ENCODE assay signal across 8 mouse cellular contexts in the genomic region with DNA sequence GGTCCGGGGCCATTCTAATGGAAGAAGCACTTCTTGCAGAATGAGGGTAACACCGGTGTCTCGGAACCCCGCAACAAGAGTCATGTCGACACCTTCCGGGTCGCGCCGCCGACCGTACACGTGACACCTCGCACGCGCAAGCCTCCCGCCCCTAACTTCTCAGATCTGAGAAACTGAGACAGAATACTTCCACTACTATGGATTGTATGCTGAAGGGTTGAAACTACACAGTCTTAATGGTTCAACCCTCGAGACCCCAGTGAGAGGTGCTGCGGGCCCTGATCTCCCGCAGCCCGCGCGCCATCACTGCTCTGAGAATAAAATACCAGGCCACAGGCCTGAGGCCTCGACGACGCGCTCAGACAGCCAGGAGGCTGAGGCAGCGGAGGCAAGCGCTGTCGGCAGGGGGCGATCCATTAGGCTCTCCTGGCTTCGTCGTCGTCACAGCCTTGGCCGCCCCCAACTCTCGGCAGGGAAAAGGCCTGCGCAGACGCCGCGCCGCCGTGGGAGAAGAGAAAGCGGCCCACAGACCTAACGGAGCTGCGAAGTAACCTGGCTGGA. TPM values are rescaled to one million over a fixed set of nuclear protein-coding genes. Genes with fewer than 3 reads are reported as not detected.
DNase-seq lines count a peak whose midpoint lies in the region; ATAC-seq and TF ChIP-seq lines count a peak whose summit lies in the region.

No protein-coding gene starts in this region.

- peak in 2 of 3 experiments; percentile 20 to 38; a peak in 3 of 6 replicates for TF ChIP-seq CTCF in MEL (IDR thresholded peaks at IDR 0.05 in 2 of 3, conservative IDR thresholded peaks at IDR 0.05 in 1 of 3; ENCODE audit: control insufficient read depth in 1 of 3, insufficient read depth in 1 of 3, low read depth in 2 of 3, low read length in 3 of 3, poor library complexity in 1 of 3, severe bottlenecking in 1 of 3)

- peak; percentile 87 for ATAC-seq in forebrain, embryonic 16.5 days
- ATAC-seq in hematopoietic stem cell, adult 5-6 weeks (replicated peaks in 1 of 2; ENCODE audit: insufficient read depth in 1 of 2, low FRiP score in 2 of 2, low TSS enrichment in 1 of 2, low read depth in 1 of 2, poor library complexity in 2 of 2, severe bottlenecking in 2 of 2) = peak; percentile 58 to 71
- peak; percentile 83 for ATAC-seq in lung, embryonic 16.5 days (ENCODE audit: low read depth)

- peaks cover 9 to 44% of the 10 kb centered on the region in 2 experiments for H3K36me3 ChIP-seq in MEL (ENCODE audit: control insufficient read depth in 1 of 2, insufficient read depth in 2 of 2, low read length in 2 of 2)
- no peaks in the 10 kb centered on the region for H3K36me3 ChIP-seq in forebrain, embryonic 16.5 days (ENCODE audit: control insufficient read depth, insufficient read depth)
- no peaks in the 10 kb centered on the region for H3K36me3 ChIP-seq in lung, embryonic 16.5 days (ENCODE audit: control insufficient read depth, insufficient read depth, low read length)

- no peak for TF ChIP-seq RAD21 in MEL (IDR thresholded peaks at IDR 0.05; ENCODE audit: low read depth, low read length)

- peaks cover 12 to 19% of the 10 kb centered on the region in 2 experiments for H3K4me1 ChIP-seq in MEL (ENCODE audit: control insufficient read depth in 1 of 2, insufficient read depth in 2 of 2, low read length in 2 of 2)
- H3K4me1 ChIP-seq in forebrain, embryonic 16.5 days (replicated peaks; ENCODE audit: control insufficient read depth, insufficient read depth, low read length) = peaks cover 31% of the 10 kb centered on the region
- H3K4me1 ChIP-seq in lung, embryonic 16.5 days (replicated peaks; ENCODE audit: control insufficient read depth, insufficient read depth, low read length) = peaks cover 25% of the 10 kb centered on the region

- peak overlapping the region; percentile 83 for H3K27ac ChIP-seq in MEL (ENCODE audit: control insufficient read depth, low read depth, low read length)
- H3K27ac ChIP-seq in forebrain, embryonic 16.5 days (ENCODE audit: low read length) = peak overlapping the region; percentile 98
- H3K27ac ChIP-seq in lung, embryonic 16.5 days (ENCODE audit: low read length) = peak overlapping the region; percentile 95

- DNase-seq in MEL (ENCODE audit: low read depth, low spot score) = peak; percentile 86
- DNase-seq in c-Kit-positive CD71-positive TER-119-negative erythroid progenitor cells, embryonic 14.5 days (ENCODE audit: low read depth) = peak; percentile 60
- peak; percentile 71 for DNase-seq in layer of hippocampus, adult 9-11 months
- peak; percentile 81 for DNase-seq in retina, embryonic 14.5 days (ENCODE audit: low spot score)
- DNase-seq in thymus, postnatal 36 days = peak; percentile 70 to 79

- 0 out of 4 replicates have a peak, but pooled peaks of 1 of the 2 experiments have one; percentile 2 for TF ChIP-seq POLR2A in MEL (IDR thresholded peaks at IDR 0.05; ENCODE audit: control insufficient read depth in 1 of 2, insufficient read depth in 1 of 2, low read depth in 1 of 2, low read length in 2 of 2, poor library complexity in 1 of 2)

- peak overlapping the region; percentile 80 to 82 for H3K4me3 ChIP-seq in MEL (ENCODE audit: control insufficient read depth in 1 of 2, insufficient read depth in 1 of 2, low read depth in 2 of 2, low read length in 2 of 2)
- peak overlapping the region; percentile 95 for H3K4me3 ChIP-seq in forebrain, embryonic 16.5 days (replicated peaks; ENCODE audit: low read length)
- H3K4me3 ChIP-seq in lung, embryonic 16.5 days (ENCODE audit: low read length) = peak overlapping the region; percentile 97

- no peaks in the 10 kb centered on the region for H3K27me3 ChIP-seq in MEL (ENCODE audit: control insufficient read depth in 1 of 2, insufficient read depth in 2 of 2, low read length in 2 of 2)
- no peaks in the 10 kb centered on the region for H3K27me3 ChIP-seq in forebrain, embryonic 16.5 days (replicated peaks; ENCODE audit: control insufficient read depth, insufficient read depth, low read length)
- no peaks in the 10 kb centered on the region for H3K27me3 ChIP-seq in lung, embryonic 16.5 days (ENCODE audit: control insufficient read depth, insufficient read depth, low read depth, low read length)

- no peak for TF ChIP-seq EP300 in MEL (IDR thresholded peaks at IDR 0.05; ENCODE audit: low read depth in 1 of 2, low read length in 2 of 2)

- H3K79me2 ChIP-seq in MEL (ENCODE audit: control insufficient read depth, insufficient read depth, low read length, poor library complexity) = peaks cover 47% of the 10 kb centered on the region

- peak overlapping the region; percentile 96 for H3K9ac ChIP-seq in MEL (ENCODE audit: control insufficient read depth, low read depth, low read length, poor library complexity, severe bottlenecking)
- peak overlapping the region; percentile 98 for H3K9ac ChIP-seq in forebrain, embryonic 16.5 days (replicated peaks; ENCODE audit: low read depth, low read length)
- H3K9ac ChIP-seq in lung, embryonic 16.5 days (ENCODE audit: low read length) = peak overlapping the region; percentile 99

- H3K4me2 ChIP-seq in forebrain, embryonic 16.5 days (ENCODE audit: low read length) = peak overlapping the region; percentile 58
- H3K4me2 ChIP-seq in lung, embryonic 16.5 days (ENCODE audit: low read depth, low read length) = peak overlapping the region; percentile 71

- WGBS in forebrain, embryonic 16.5 days = under 1% methylated on average over 44 of the region's 44 CpGs
- under 1% methylated on average over 37 of the region's 44 CpGs for WGBS in lung, embryonic 16.5 days

- no peaks in the 10 kb centered on the region for H3K9me3 ChIP-seq in MEL (replicated peaks; ENCODE audit: insufficient read depth, low read length)
- H3K9me3 ChIP-seq in forebrain, embryonic 16.5 days (ENCODE audit: control insufficient read depth, low read length) = no peaks in the 10 kb centered on the region
- H3K9me3 ChIP-seq in lung, embryonic 16.5 days (ENCODE audit: control insufficient read depth, low read length) = no peaks in the 10 kb centered on the region

TF ChIP-seq in MEL, 35 proteins besides CTCF, POLR2A, EP300 and RAD21 (continues in another document):
- TF ChIP-seq MAX (IDR thresholded peaks at IDR 0.05; ENCODE audit: low read length) = peak; percentile 90
- no peak for TF ChIP-seq POLR2AphosphoS2 (IDR thresholded peaks at IDR 0.05; ENCODE audit: low read length)
- peak in 1 of 2 experiments; percentile 59; a peak in 1 of 4 replicates for TF ChIP-seq USF2 (IDR thresholded peaks at IDR 0.05; ENCODE audit: borderline replicate concordance in 1 of 2, insufficient read depth in 1 of 2, low read depth in 1 of 2, low read length in 2 of 2)
- TF ChIP-seq KAT2A (conservative IDR thresholded peaks at IDR 0.05; ENCODE audit: low read depth, low read length) = no peak
- TF ChIP-seq SIN3A (IDR thresholded peaks at IDR 0.05; ENCODE audit: low read length) = peak; percentile 36; the same call in 1 of the 2 replicates
- peak; percentile 85 for TF ChIP-seq MYC (IDR thresholded peaks at IDR 0.05; ENCODE audit: low read depth, low read length)
- TF ChIP-seq ZMIZ1 (IDR thresholded peaks at IDR 0.05; ENCODE audit: low read depth, low read length) = no peak
- no peak for TF ChIP-seq NELFE (IDR thresholded peaks at IDR 0.05; ENCODE audit: low read depth, low read length)
- TF ChIP-seq BHLHE40 (IDR thresholded peaks at IDR 0.05; ENCODE audit: borderline replicate concordance, low read depth, low read length) = peak; percentile 77; the same call in 1 of the 2 replicates
- peak; percentile 57; the same call in 1 of the 2 replicates for TF ChIP-seq HCFC1 (IDR thresholded peaks at IDR 0.05; ENCODE audit: low read depth, low read length)
- peak; percentile 74 for TF ChIP-seq ELF1 (IDR thresholded peaks at IDR 0.05; ENCODE audit: low read depth, low read length)
- no peak for TF ChIP-seq NRF1 (IDR thresholded peaks at IDR 0.05; ENCODE audit: insufficient read depth, low read depth, low read length, poor library complexity, severe bottlenecking)
- TF ChIP-seq USF1 (IDR thresholded peaks at IDR 0.05; ENCODE audit: low read depth, low read length) = peak; percentile 92
- no peak for TF ChIP-seq ZKSCAN1 (IDR thresholded peaks at IDR 0.05; ENCODE audit: low read depth, low read length)
- TF ChIP-seq SMC3 (IDR thresholded peaks at IDR 0.05; ENCODE audit: low read depth, low read length) = no peak

RNA-seq across cellular contexts. Expression of a gene that starts 1.9 kb away (rescaled TPM):
- total RNA-seq in MEL (2012; rRNA removed) = 203 and 224 TPM in 2 replicates
- 100 to 1,000 TPM; 420 to 473 TPM for polyA plus RNA-seq in MEL (2012; ENCODE audit: insufficient read depth in 1 of 2, insufficient read length in 2 of 2, low read depth in 1 of 2, low replicate concordance in 2 of 2, missing spikeins in 1 of 2)
- 255 and 258 TPM in 2 replicates for polyA plus RNA-seq in forebrain, embryonic 16.5 days (2015; fragmentation: Nextera tagmentation; extraction: Ambion mirVana)
- 275 and 543 TPM in 2 replicates for total RNA-seq in hematopoietic stem cell, adult 5-6 weeks (2017)
- 315 and 351 TPM in 2 replicates for polyA plus RNA-seq in lung, embryonic 16.5 days (2015; fragmentation: Nextera tagmentation; extraction: Ambion mirVana)

RNA-seq across cellular contexts. Expression of a gene that starts 33.7 kb away (rescaled TPM):
- total RNA-seq in MEL (2012; rRNA removed) = 7.2 and 10.9 TPM in 2 replicates
- 10 to 100 TPM in 1 of 2 experiments, not detected in 1; 18.8 TPM for polyA plus RNA-seq in MEL (2012; ENCODE audit: insufficient read depth in 1 of 2, insufficient read length in 2 of 2, low read depth in 1 of 2, low replicate concordance in 2 of 2, missing spikeins in 1 of 2)
- polyA plus RNA-seq in forebrain, embryonic 16.5 days (2015; fragmentation: Nextera tagmentation; extraction: Ambion mirVana) = 73.0 and 77.8 TPM in 2 replicates
- total RNA-seq in hematopoietic stem cell, adult 5-6 weeks (2017) = 20.5 and 28.7 TPM in 2 replicates
- polyA plus RNA-seq in lung, embryonic 16.5 days (2015; fragmentation: Nextera tagmentation; extraction: Ambion mirVana) = 61.8 and 72.0 TPM in 2 replicates

RNA-seq across cellular contexts. Expression of a gene that starts 46.9 kb away (rescaled TPM):
- total RNA-seq in MEL (2012; rRNA removed) = 0.12 TPM in 1 of 2 replicates, not detected in the other
- 1 to 10 TPM in 1 of 2 experiments, not detected in 1; 1.6 TPM for polyA plus RNA-seq in MEL (2012; ENCODE audit: insufficient read depth in 1 of 2, insufficient read length in 2 of 2, low read depth in 1 of 2, low replicate concordance in 2 of 2, missing spikeins in 1 of 2)
- polyA plus RNA-seq in forebrain, embryonic 16.5 days (2015; fragmentation: Nextera tagmentation; extraction: Ambion mirVana) = 0.52 TPM in 1 of 2 replicates, not detected in the other
- 2.7 and 3.0 TPM in 2 replicates for total RNA-seq in hematopoietic stem cell, adult 5-6 weeks (2017)
- polyA plus RNA-seq in lung, embryonic 16.5 days (2015; fragmentation: Nextera tagmentation; extraction: Ambion mirVana) = 1.0 and 1.1 TPM in 2 replicates

RNA-seq across cellular contexts. Expression of a gene that starts 55.9 kb away (rescaled TPM):
- 8.1 and 8.6 TPM in 2 replicates for total RNA-seq in MEL (2012; rRNA removed)
- polyA plus RNA-seq in MEL (2012; ENCODE audit: insufficient read depth in 1 of 2, insufficient read length in 2 of 2, low read depth in 1 of 2, low replicate concordance in 2 of 2, missing spikeins in 1 of 2) = 10 to 100 TPM in 1 of 2 experiments, not detected in 1; 52.2 TPM
- polyA plus RNA-seq in forebrain, embryonic 16.5 days (2015; fragmentation: Nextera tagmentation; extraction: Ambion mirVana) = 49.0 and 58.2 TPM in 2 replicates
- 19.2 and 19.3 TPM in 2 replicates for total RNA-seq in hematopoietic stem cell, adult 5-6 weeks (2017)
- polyA plus RNA-seq in lung, embryonic 16.5 days (2015; fragmentation: Nextera tagmentation; extraction: Ambion mirVana) = 53.0 and 56.2 TPM in 2 replicates

Comparison
In these comparisons a context has a peak if more than half of its experiments do, and no peak if none do; other contexts are left out.
1. Peak in every context shown above with its lines: DNase-seq, ATAC-seq, H3K4me3 ChIP-seq and H3K27ac ChIP-seq.